Mouse (Mus musculus) skeletal muscle tissue, adult 2 months (tissue): Measurements from ENCODE around the gene Sult2a6.

ENCODE experiments used
- DNase-seq: peaks from one replicate; pipeline ENCODE4 v3.0.0-alpha.2; 2012; ENCODE audit warnings: low read depth, low spot score

The Sult2a6 gene

DNA sequence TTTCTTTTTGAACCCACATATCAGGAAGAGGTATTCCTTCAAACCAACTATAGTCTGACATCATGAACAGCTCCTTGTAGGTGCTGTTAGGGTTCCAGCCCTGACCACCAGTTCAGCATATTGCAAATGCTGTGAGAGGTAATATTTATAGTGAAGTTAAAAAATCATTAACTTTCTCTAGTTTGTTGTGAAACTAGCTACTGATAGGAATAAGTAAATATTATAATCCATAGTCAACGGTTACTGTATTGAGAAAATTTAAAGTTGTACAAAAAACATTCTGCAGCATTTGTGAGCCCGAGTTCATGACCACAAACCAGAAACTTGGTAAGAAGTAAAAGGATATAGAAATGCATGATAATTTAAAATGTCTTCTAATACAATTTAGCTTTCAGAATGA, at the start of gene Sult2a6:
Gene Sult2a6 (minus strand): TSS at position 101 of the 400 bp plus-strand sequence.
- no peak for DNase-seq

DNA sequence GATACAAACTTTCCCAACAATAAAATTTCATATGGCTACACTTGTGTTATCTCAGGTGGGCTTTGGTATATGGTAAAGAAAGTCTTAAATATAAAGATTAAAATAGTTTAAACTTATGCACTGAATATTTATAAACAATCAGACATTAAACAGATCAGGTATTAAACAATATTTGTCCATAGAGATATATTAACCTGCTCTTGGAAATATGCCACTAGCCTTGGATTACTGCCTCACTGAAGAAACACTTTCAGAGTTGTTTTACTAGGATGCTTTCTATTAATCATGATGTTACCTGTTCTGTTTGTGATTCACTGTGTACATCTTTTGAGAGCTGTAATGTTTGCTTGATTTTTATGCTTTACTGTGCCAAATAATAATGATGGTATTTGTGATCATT, 39.4 kb downstream of the Sult2a6 start:
- no peak for DNase-seq

DNA sequence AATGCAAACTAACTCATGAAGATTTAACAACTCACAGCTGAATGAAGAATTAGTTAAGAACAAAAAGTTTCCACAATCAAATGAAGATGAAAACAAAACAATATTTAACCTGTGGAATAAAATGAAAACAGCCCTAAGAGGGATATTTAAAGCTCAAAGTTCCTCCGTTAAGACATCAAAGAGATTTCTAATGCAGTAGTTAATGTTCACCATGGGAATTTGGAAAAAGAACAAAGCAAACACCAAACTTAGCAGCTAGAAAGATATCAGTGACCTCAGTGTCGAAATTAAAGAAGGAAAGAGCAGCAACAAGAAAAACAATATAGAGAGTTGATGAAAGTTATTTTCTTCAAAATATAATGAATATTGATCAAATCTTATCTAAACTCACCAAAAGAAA, 51.3 kb downstream of the Sult2a6 start:
- no peak for DNase-seq

DNA sequence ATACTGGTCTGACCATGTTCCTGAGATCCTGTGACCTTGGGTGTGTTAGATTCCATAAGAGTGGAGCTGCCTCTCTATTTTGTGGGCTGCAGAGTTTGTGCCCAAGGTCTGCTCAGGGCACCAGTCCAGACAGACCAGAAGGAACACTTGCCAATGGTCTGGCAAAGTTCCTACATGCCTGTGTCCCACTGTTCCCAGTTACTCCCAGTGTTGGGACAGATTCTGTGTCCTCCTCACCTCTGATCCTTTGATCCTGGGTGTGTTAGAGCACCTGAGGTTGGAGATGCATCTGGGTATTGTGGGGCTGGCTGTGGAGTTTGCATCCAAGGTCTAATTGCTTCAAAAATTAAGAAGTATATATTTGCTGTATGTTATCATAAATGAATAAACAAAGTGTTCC, 52.2 kb downstream of the Sult2a6 start:
- no peak for DNase-seq
